Mouse (Mus musculus): ENCODE measurements around the gene Olfr371.

Gene Olfr371

DNA sequence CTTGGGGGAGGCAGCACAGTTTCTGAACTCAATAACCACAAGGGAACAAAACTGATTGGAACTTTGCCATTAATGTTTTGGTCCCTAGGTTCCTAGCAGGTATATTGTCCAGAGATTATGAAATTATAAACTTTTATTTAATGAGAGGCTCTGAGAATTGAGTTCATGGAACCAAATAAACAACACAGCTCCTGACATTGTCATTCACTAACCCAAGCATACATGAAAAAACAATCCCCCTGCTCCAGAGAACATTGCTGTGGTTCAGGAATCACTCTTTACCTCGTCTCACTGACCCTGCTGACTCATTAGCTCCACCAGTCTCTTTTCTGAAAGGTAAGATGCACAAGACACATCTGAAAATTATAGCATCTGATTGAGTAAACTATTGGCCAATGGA lies at the start of gene Olfr371:
Olfr371 (plus strand) TSS at position 301 of the 400 bp plus-strand sequence.
- no peak for DNase-seq

DNA sequence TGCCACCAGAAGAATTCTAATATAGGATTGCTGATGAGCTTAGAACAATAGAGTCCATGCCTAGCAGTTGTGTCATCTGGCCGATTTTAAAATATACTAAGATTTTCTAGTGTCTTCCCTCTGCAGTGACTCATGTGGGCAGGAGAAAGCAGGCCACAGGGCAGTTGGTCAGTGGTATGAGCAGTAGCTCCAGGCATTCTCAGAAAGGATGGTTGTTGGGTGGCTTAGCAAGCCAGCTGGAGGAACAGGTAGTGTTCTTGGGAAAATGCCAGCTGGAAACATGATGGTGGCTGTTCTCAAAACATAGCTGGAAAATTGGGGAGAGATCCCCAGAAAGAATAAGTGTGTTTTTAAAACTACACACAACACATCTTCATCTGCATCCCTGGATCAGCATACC lies 33.4 kb upstream of the Olfr371 start:
- DNase-seq: no peak

DNA sequence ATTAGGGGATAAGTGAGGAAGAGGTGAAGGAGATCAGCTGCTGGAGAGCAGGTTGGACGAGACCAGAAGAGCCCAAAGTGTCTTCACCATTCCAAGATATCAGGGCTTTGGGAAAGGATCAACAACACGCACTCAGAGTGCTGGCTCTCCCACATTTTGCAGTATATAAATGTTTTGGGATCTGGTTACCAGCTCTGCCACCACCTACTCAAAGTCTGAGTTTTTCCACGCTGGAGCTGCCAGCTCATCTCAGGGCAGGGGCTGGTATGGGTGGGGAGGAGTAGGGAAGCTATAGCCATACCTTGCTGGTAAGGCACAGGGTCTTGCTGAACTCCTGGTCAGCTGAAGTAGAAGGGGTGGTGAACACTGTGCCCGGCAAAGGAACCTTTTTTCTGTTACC lies 5.6 kb upstream of the Olfr371 start:
- no peak for DNase-seq

DNA sequence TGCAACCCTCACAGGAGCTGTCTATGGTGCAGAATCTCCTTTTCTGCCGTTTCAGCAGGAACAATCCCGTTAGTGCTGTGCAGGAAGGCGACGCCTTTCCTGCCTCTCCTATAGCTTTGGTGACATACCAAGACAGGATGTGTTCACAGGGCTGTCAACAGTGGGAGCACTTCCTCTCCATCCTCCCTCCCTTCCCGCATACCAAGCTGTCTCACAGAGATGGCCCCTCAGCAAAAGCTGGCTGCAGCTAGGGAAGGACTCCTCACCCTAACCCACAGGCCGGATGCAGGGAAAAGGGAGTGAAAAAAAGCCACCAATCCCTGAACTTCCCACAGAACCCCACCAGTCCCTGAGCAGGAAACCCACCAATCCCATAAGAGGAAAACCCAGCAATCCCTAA lies 4.8 kb upstream of the Olfr371 start:
- peak; percentile 35 for DNase-seq

DNA sequence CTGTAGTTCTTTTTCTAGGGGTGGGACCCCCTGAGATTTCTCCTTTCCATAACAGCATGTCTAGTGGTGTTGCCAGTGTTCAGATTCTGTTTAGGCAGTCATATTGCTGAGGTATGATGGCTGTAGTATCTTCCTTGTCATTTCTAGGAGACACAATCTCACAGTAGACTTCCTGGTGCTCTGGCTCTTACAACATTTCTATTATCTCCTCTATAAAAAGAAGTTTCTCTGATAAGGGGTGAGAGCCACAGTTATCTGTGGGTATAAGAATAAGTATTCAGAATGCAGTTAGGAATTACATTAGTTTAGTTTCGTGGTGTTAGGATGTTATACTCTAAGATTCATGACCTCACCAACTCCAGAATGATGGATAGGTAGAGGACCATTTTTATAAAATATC lies 1.5 kb downstream of the Olfr371 start:
- no peak for DNase-seq

Measured in kidney, postnatal 14 days (tissue).